Mouse (Mus musculus): Measurements from ENCODE around the gene Nrip1.

- no peak for TF ChIP-seq MAFK (IDR thresholded peaks at IDR 0.05; ENCODE audit: insufficient replicate concordance, low read length)
- TF ChIP-seq ZMIZ1 (IDR thresholded peaks at IDR 0.05; ENCODE audit: low read depth, low read length), result no peak
- TF ChIP-seq CTCF (conservative IDR thresholded peaks at IDR 0.05 in 1 of 2, IDR thresholded peaks at IDR 0.05 in 1 of 2; ENCODE audit: low read depth in 2 of 2, low read length in 2 of 2), result no peak
- TF ChIP-seq RCOR1 (conservative IDR thresholded peaks at IDR 0.05; ENCODE audit: low read depth, low read length), result no peak
- no peak for TF ChIP-seq POLR2A (IDR thresholded peaks at IDR 0.05; ENCODE audit: low read depth, low read length)
- no peak for TF ChIP-seq ELF1 (IDR thresholded peaks at IDR 0.05; ENCODE audit: low read depth, low read length)
Measured at GRCm38 (mm10) chr16:76310791-76311190, 62.8 kb downstream of the Nrip1 start.

All from CH12.LX (cell line).